Mouse (Mus musculus): ENCODE data around the gene Sbno1. TPM values are rescaled to one million over a fixed set of nuclear protein-coding genes. Genes with fewer than 3 reads are reported as not detected.

The Sbno1 gene
- polyA plus RNA-seq, 1 experiment from 2014 or later: 83.7 TPM

DNA sequence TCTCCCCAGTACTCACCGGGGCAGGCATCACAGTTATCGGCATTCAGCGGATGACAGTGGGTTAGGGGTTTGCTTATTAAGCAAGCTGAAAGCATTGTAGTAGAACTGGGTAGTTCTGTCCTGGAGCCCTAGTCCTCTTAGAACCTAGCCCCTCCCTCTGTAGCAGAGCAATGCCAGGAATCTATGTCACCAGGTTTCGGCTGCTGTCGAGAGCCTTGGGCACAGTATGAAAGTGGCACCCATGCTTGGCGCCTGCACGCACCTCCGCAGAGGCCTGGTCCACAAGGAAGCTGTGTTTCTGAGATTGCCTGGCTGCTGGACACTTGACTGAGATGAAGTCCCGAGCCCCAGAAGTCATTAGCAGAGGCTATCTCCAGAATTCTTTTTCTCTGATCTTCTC, 88.7 kb downstream of the Sbno1 start:
- Histone ChIP-seq H3K9ac (ENCODE audit: low read depth, low read length) (no peak overlapping the region), H3K4me2 (ENCODE audit: low read depth, low read length) (no peak overlapping the region), H3K27ac (ENCODE audit: low read length) (no peak overlapping the region), H3K4me1 (ENCODE audit: control insufficient read depth, insufficient read depth, low read length) (peaks cover 7% of the 10 kb centered on the region), H3K36me3 (ENCODE audit: control insufficient read depth, insufficient read depth, low read length) (no peaks in the 10 kb centered on the region), H3K4me3 (ENCODE audit: low read length) (no peak overlapping the region), H3K9me3 (ENCODE audit: control insufficient read depth, low read length) (no peaks in the 10 kb centered on the region), H3K27me3 (replicated peaks; ENCODE audit: control insufficient read depth, insufficient read depth, low read length) (no peaks in the 10 kb centered on the region)
- 84% methylated on average over 9 of the region's 9 CpGs for WGBS
- ATAC-seq: no peak

- Histone ChIP-seq H3K9me3 (ENCODE audit: control insufficient read depth, low read length) (no peaks in the 10 kb centered on the region), H3K9ac (ENCODE audit: low read depth, low read length) (no peak overlapping the region), H3K36me3 (ENCODE audit: control insufficient read depth, insufficient read depth, low read length) (no peaks in the 10 kb centered on the region), H3K4me1 (ENCODE audit: control insufficient read depth, insufficient read depth, low read length) (peaks cover 7% of the 10 kb centered on the region), H3K4me3 (ENCODE audit: low read length) (no peak overlapping the region), H3K27me3 (replicated peaks; ENCODE audit: control insufficient read depth, insufficient read depth, low read length) (no peaks in the 10 kb centered on the region), H3K27ac (ENCODE audit: low read length) (0 out of 2 replicates have a peak overlapping the region, but pooled peaks have one; percentile 38), H3K4me2 (ENCODE audit: low read depth, low read length) (no peak overlapping the region)
- peak; percentile 37; the same call in 1 of the 2 replicates for ATAC-seq
- 52% methylated on average over 6 of the region's 6 CpGs for WGBS
Observed at GRCm38 (mm10) chr5:124334392-124334791, 91.4 kb downstream of the Sbno1 start.

GRCm38 (mm10) chr5:124330086-124330485, 95.7 kb downstream of the Sbno1 start:
- 91% methylated on average over 6 of the region's 6 CpGs for WGBS

GRCm38 (mm10) chr5:124327510-124328364, 98.1 kb downstream of the Sbno1 start, which contains the start of the genes Mphosph9 and 2810006K23Rik:
TSS of gene Mphosph9 (minus strand) at chr5:124327972.
TSS of gene 2810006K23Rik (plus strand) at chr5:124328089.
- ATAC-seq: peak; percentile 99
- under 1% methylated on average over 72 of the region's 72 CpGs for WGBS
- H3K27ac ChIP-seq (ENCODE audit: low read length): peak within 1 kb of the TSS; percentile 90

More at GRCm38 (mm10) chr5:124330086-124330485, 95.7 kb downstream of the Sbno1 start:
- Histone ChIP-seq H3K36me3 (ENCODE audit: control insufficient read depth, insufficient read depth, low read length) (no peaks in the 10 kb centered on the region), H3K27me3 (replicated peaks; ENCODE audit: control insufficient read depth, insufficient read depth, low read length) (no peaks in the 10 kb centered on the region), H3K27ac (ENCODE audit: low read length) (no peak overlapping the region), H3K9ac (ENCODE audit: low read depth, low read length) (no peak overlapping the region), H3K4me2 (ENCODE audit: low read depth, low read length) (no peak overlapping the region), H3K4me1 (ENCODE audit: control insufficient read depth, insufficient read depth, low read length) (peaks cover 7% of the 10 kb centered on the region), H3K9me3 (ENCODE audit: control insufficient read depth, low read length) (no peaks in the 10 kb centered on the region), H3K4me3 (ENCODE audit: low read length) (no peak overlapping the region)
- no peak for ATAC-seq

GRCm38 (mm10) chr5:124326829-124327228, 99.0 kb downstream of the Sbno1 start:
- Histone ChIP-seq H3K4me1 (ENCODE audit: control insufficient read depth, insufficient read depth, low read length) (peaks cover 7% of the 10 kb centered on the region), H3K4me3 (ENCODE audit: low read length) (peak overlapping the region; percentile 70), H3K4me2 (ENCODE audit: low read depth, low read length) (peak overlapping the region; percentile 53), H3K27me3 (replicated peaks; ENCODE audit: control insufficient read depth, insufficient read depth, low read length) (no peaks in the 10 kb centered on the region), H3K9ac (ENCODE audit: low read depth, low read length) (peak overlapping the region; percentile 79), H3K27ac (ENCODE audit: low read length) (no peak overlapping the region), H3K9me3 (ENCODE audit: control insufficient read depth, low read length) (no peaks in the 10 kb centered on the region), H3K36me3 (ENCODE audit: control insufficient read depth, insufficient read depth, low read length) (no peaks in the 10 kb centered on the region)
- no peak for ATAC-seq
- WGBS: 2% methylated on average over 8 of the region's 8 CpGs

More at GRCm38 (mm10) chr5:124327510-124328364, 98.1 kb downstream of the Sbno1 start, which contains the start of the genes Mphosph9 and 2810006K23Rik:
- H3K4me3 ChIP-seq (ENCODE audit: low read length): peak within 1 kb of the TSS; percentile 70
- H3K36me3 ChIP-seq (ENCODE audit: control insufficient read depth, insufficient read depth, low read length): no peaks in the 10 kb centered on the region
- no peaks in the 10 kb centered on the region for H3K27me3 ChIP-seq (replicated peaks; ENCODE audit: control insufficient read depth, insufficient read depth, low read length)
- no peaks in the 10 kb centered on the region for H3K9me3 ChIP-seq (ENCODE audit: control insufficient read depth, low read length)
- H3K4me1 ChIP-seq (ENCODE audit: control insufficient read depth, insufficient read depth, low read length): peaks cover 7% of the 10 kb centered on the region
- H3K9ac ChIP-seq (ENCODE audit: low read depth, low read length): peak within 1 kb of the TSS; percentile 79
- peak within 1 kb of the TSS; percentile 85 for H3K4me2 ChIP-seq (ENCODE audit: low read depth, low read length)

Small RNAs within 50 kb of the gene (microRNA-seq; reads per million reads assigned to microRNA genes)
- 0.68 reads per million for gene Gm27486

Other genes starting within 250 kb of the Sbno1 start
- 1.8 and 2.4 TPM in 2 replicates for gene Pitpnm2, start 176.2 kb downstream of the Sbno1 start, polyA plus RNA-seq (2015; fragmentation: Nextera tagmentation; extraction: Ambion mirVana)
- gene Mphosph9, start 98.0 kb downstream of the Sbno1 start, polyA plus RNA-seq (2015; fragmentation: Nextera tagmentation; extraction: Ambion mirVana): 5.6 and 6.6 TPM in 2 replicates
- 13.6 and 14.9 TPM in 2 replicates for gene 2810006K23Rik, start 97.9 kb downstream of the Sbno1 start, polyA plus RNA-seq (2015; fragmentation: Nextera tagmentation; extraction: Ambion mirVana)
- gene Cdk2ap1, start 62.9 kb downstream of the Sbno1 start, polyA plus RNA-seq (2015; fragmentation: Nextera tagmentation; extraction: Ambion mirVana): 17.8 and 21.1 TPM in 2 replicates
- gene Kmt5a, start 13.9 kb upstream of the Sbno1 start, polyA plus RNA-seq (2015; fragmentation: Nextera tagmentation; extraction: Ambion mirVana): 50.6 and 54.3 TPM in 2 replicates
- 55.1 and 55.4 TPM in 2 replicates for gene Rilpl2, start 52.4 kb upstream of the Sbno1 start, polyA plus RNA-seq (2015; fragmentation: Nextera tagmentation; extraction: Ambion mirVana)
- 20.1 and 20.9 TPM in 2 replicates for gene Snrnp35, start 57.1 kb upstream of the Sbno1 start, polyA plus RNA-seq (2015; fragmentation: Nextera tagmentation; extraction: Ambion mirVana)
- 8.6 and 8.8 TPM in 2 replicates for gene Rilpl1, start 105.4 kb upstream of the Sbno1 start, polyA plus RNA-seq (2015; fragmentation: Nextera tagmentation; extraction: Ambion mirVana)
- gene Tmed2, start 114.7 kb upstream of the Sbno1 start, polyA plus RNA-seq (2015; fragmentation: Nextera tagmentation; extraction: Ambion mirVana): 635 and 649 TPM in 2 replicates
- gene Ddx55, start 126.9 kb upstream of the Sbno1 start, polyA plus RNA-seq (2015; fragmentation: Nextera tagmentation; extraction: Ambion mirVana): 12.5 and 14.5 TPM in 2 replicates
- gene Eif2b1, start 153.1 kb upstream of the Sbno1 start, polyA plus RNA-seq (2015; fragmentation: Nextera tagmentation; extraction: Ambion mirVana): 85.5 and 86.6 TPM in 2 replicates
- gene Gtf2h3, start 153.1 kb upstream of the Sbno1 start, polyA plus RNA-seq (2015; fragmentation: Nextera tagmentation; extraction: Ambion mirVana): 51.2 and 52.2 TPM in 2 replicates
- 61.5 and 67.9 TPM in 2 replicates for gene Atp6v0a2, start 202.6 kb upstream of the Sbno1 start, polyA plus RNA-seq (2015; fragmentation: Nextera tagmentation; extraction: Ambion mirVana)